Mouse (Mus musculus) C2C12 (cell line): ENCODE results near the gene Asb7. TPM values are rescaled to one million over a fixed set of nuclear protein-coding genes. Genes with fewer than 3 reads are reported as not detected.

ENCODE experiments used
- H3K27me3 ChIP-seq: one replicate; pipeline ENCODE4 v1.6.1; 2011; ENCODE audit not compliant: control insufficient read depth, insufficient read depth, insufficient read length
- H3K36me3 ChIP-seq: one replicate; pipeline ENCODE4 v1.6.1; 2011; ENCODE audit not compliant: control insufficient read depth, insufficient read depth
- H3K4me3 ChIP-seq: one replicate; pipeline ENCODE4 v1.5.1; 2011; ENCODE audit warnings: mild to moderate bottlenecking, control low read depth; ENCODE audit not compliant: poor library complexity, insufficient read depth, severe bottlenecking
- H3K79me2 ChIP-seq: one replicate; pipeline ENCODE4 v1.6.1; 2011; ENCODE audit not compliant: control insufficient read depth, insufficient read depth
- H3K79me3 ChIP-seq: one replicate; pipeline ENCODE4 v1.6.1; 2011; ENCODE audit warnings: low read depth, control low read depth
- H3ac ChIP-seq: one replicate; pipeline ENCODE3; 2011; ENCODE audit warnings: low read depth; ENCODE audit not compliant: control insufficient read depth, insufficient read length
- CEBPB ChIP-seq: IDR thresholded peaks from one replicate; pipeline ENCODE4 v1.6.1; 2011; ENCODE audit warnings: low read depth, mild to moderate bottlenecking, control low read depth, moderate library complexity
- CTCF ChIP-seq: IDR thresholded peaks from one replicate; pipeline ENCODE4 v1.5.1; 2011; ENCODE audit not compliant: control insufficient read depth, insufficient read depth, insufficient read length
- FOSL1 ChIP-seq: IDR thresholded peaks from one replicate; pipeline ENCODE4 v1.8.0; 2011; ENCODE audit warnings: mild to moderate bottlenecking, low read length; ENCODE audit not compliant: poor library complexity, insufficient read depth, severe bottlenecking
- MAX ChIP-seq: IDR thresholded peaks from one replicate; pipeline ENCODE4 v1.6.1; 2011; ENCODE audit warnings: mild to moderate bottlenecking, control low read depth
- MYOD1 ChIP-seq: IDR thresholded peaks from one replicate; pipeline ENCODE4 v1.6.1; 2011; ENCODE audit warnings: low read depth; ENCODE audit not compliant: control insufficient read depth, insufficient read length
- MYOG ChIP-seq: IDR thresholded peaks from one replicate; pipeline ENCODE4 v1.6.1; 2011; ENCODE audit not compliant: control insufficient read depth, insufficient read length; ENCODE audit errors: extremely low read depth
- USF1 ChIP-seq: IDR thresholded peaks from one replicate; pipeline ENCODE4 v1.6.1; 2011; ENCODE audit warnings: low read depth, mild to moderate bottlenecking, control low read depth, moderate library complexity
- polyA plus RNA-seq: library from polyadenylated mRNA; unstranded; fragments of >200 nt; fragmentation: generic; extraction: Trizol; gene quantifications from one replicate; pipeline ENCODE4 v1.2.1, GENCODE M21; 2012; ENCODE audit warnings: missing spikeins

Asb7 gene
- polyA plus RNA-seq, 1 experiment: 3.9 TPM

GRCm38 (mm10) chr7:66630154-66630800 is 59.1 kb downstream of the Asb7 start:
- H3K36me3 ChIP-seq: no peaks in the 10 kb centered on the region

GRCm38 (mm10) chr7:66629419-66629818 is 60.0 kb downstream of the Asb7 start:
- no peak overlapping the region for H3K4me3 ChIP-seq
- H3K79me3 ChIP-seq: no peaks in the 10 kb centered on the region
- H3K79me2 ChIP-seq: no peaks in the 10 kb centered on the region
- H3ac ChIP-seq: no peak overlapping the region
- no peak for TF ChIP-seq MAX
- TF ChIP-seq FOSL1: no peak
- TF ChIP-seq USF1: no peak
- TF ChIP-seq MYOD1: no peak
- TF ChIP-seq CTCF: no peak
- no peak for TF ChIP-seq MYOG
- no peak for TF ChIP-seq CEBPB
- H3K27me3 ChIP-seq: no peaks in the 10 kb centered on the region
- no peaks in the 10 kb centered on the region for H3K36me3 ChIP-seq

More at GRCm38 (mm10) chr7:66630154-66630800, 59.1 kb downstream of the Asb7 start:
- no peak for TF ChIP-seq CTCF
- no peak for TF ChIP-seq FOSL1
- no peak for TF ChIP-seq MAX
- TF ChIP-seq USF1: no peak
- no peak for TF ChIP-seq MYOG
- no peak for TF ChIP-seq MYOD1
- no peak for TF ChIP-seq CEBPB
- no peaks in the 10 kb centered on the region for H3K79me3 ChIP-seq
- no peak overlapping the region for H3K4me3 ChIP-seq
- no peak overlapping the region for H3ac ChIP-seq
- no peaks in the 10 kb centered on the region for H3K27me3 ChIP-seq
- no peaks in the 10 kb centered on the region for H3K79me2 ChIP-seq

- no peaks in the 10 kb centered on the region for H3K36me3 ChIP-seq
- no peaks in the 10 kb centered on the region for H3K27me3 ChIP-seq
- H3K79me2 ChIP-seq: no peaks in the 10 kb centered on the region
- no peak for TF ChIP-seq MYOD1
- TF ChIP-seq FOSL1: no peak
- no peak for TF ChIP-seq USF1
- H3K4me3 ChIP-seq: no peak overlapping the region
- H3ac ChIP-seq: no peak overlapping the region
- no peaks in the 10 kb centered on the region for H3K79me3 ChIP-seq
These were observed 66.0 kb downstream of the Asb7 start for GRCm38 (mm10) chr7:66623436-66623835.

GRCm38 (mm10) chr7:66601846-66602245 is 87.5 kb downstream of the Asb7 start:
- no peaks in the 10 kb centered on the region for H3K36me3 ChIP-seq
- H3K27me3 ChIP-seq: no peaks in the 10 kb centered on the region
- H3K79me3 ChIP-seq: no peaks in the 10 kb centered on the region
- TF ChIP-seq CTCF (no peak), MYOG (no peak), CEBPB (no peak), FOSL1 (peak; percentile 67), MYOD1 (peak; percentile 17), MAX (peak; percentile 37), USF1 (no peak)
- H3K79me2 ChIP-seq: no peaks in the 10 kb centered on the region
- H3ac ChIP-seq: no peak overlapping the region
- H3K4me3 ChIP-seq: no peak overlapping the region

GRCm38 (mm10) chr7:66600622-66601610 is 88.5 kb downstream of the Asb7 start:
- Histone ChIP-seq H3K27me3 (no peaks in the 10 kb centered on the region), H3ac (no peak overlapping the region), H3K79me2 (no peaks in the 10 kb centered on the region), H3K36me3 (no peaks in the 10 kb centered on the region), H3K79me3 (no peaks in the 10 kb centered on the region), H3K4me3 (no peak overlapping the region)
- TF ChIP-seq CEBPB (no peak), CTCF (no peak), FOSL1 (no peak), MYOD1 (no peak), MYOG (no peak), MAX (no peak), USF1 (no peak)

GRCm38 (mm10) chr7:66600126-66600525 is 89.3 kb downstream of the Asb7 start:
- no peak overlapping the region for H3K4me3 ChIP-seq
- H3K27me3 ChIP-seq: no peaks in the 10 kb centered on the region
- no peak overlapping the region for H3ac ChIP-seq
- TF ChIP-seq CTCF (no peak), MYOD1 (no peak), USF1 (no peak), FOSL1 (no peak), MAX (no peak), MYOG (no peak), CEBPB (no peak)
- no peaks in the 10 kb centered on the region for H3K79me3 ChIP-seq
- H3K79me2 ChIP-seq: no peaks in the 10 kb centered on the region
- H3K36me3 ChIP-seq: no peaks in the 10 kb centered on the region
